In genomic region chr7:29783871-29784551, GRCm38 (mm10) we compare ENCODE assay signal across 8 mouse cellular contexts. TPM values are rescaled to one million over a fixed set of nuclear protein-coding genes. Genes with fewer than 3 reads are reported as not detected.
A peak's percentile ranks its signal among the peaks of the same experiment; 100 is the strongest.
DNase-seq lines count a peak whose midpoint lies in the region; ATAC-seq and TF ChIP-seq lines count a peak whose summit lies in the region.

Zfp30 (plus strand) TSS chr7:29783998.

- peak within 1 kb of the TSS; percentile 87 for H3K9ac ChIP-seq in heart, embryonic 14.5 days (ENCODE audit: low read length)
- peak within 1 kb of the TSS; percentile 76 for H3K9ac ChIP-seq in liver, embryonic 11.5 days (ENCODE audit: low read depth, low read length)
- peak within 1 kb of the TSS; percentile 74 for H3K9ac ChIP-seq in stomach, embryonic 14.5 days (replicated peaks; ENCODE audit: low read depth, low read length)

- peak within 1 kb of the TSS; percentile 76 for H3K4me2 ChIP-seq in heart, embryonic 14.5 days (ENCODE audit: low read length)
- H3K4me2 ChIP-seq in liver, embryonic 11.5 days, result peak within 1 kb of the TSS; percentile 91
- peak within 1 kb of the TSS; percentile 71 for H3K4me2 ChIP-seq in stomach, embryonic 14.5 days (replicated peaks; ENCODE audit: low read depth, low read length)

- under 1% methylated on average over 43 of the region's 45 CpGs for WGBS in heart, embryonic 14.5 days
- WGBS in liver, embryonic 11.5 days, result 1% methylated on average over 45 of the region's 45 CpGs
- under 1% methylated on average over 45 of the region's 45 CpGs for WGBS in stomach, embryonic 14.5 days

- peaks cover 6 to 19% of the 10 kb centered on the region in 2 experiments for H3K4me1 ChIP-seq in heart, embryonic 14.5 days (ENCODE audit: control insufficient read depth in 2 of 2, insufficient read depth in 2 of 2, low read length in 2 of 2)
- 0 out of 2 replicates have a peak, but pooled peaks cover 5% of the 10 kb centered on the region for H3K4me1 ChIP-seq in liver, embryonic 11.5 days (replicated peaks; ENCODE audit: control insufficient read depth, insufficient read depth, low read length)
- peaks cover 8% of the 10 kb centered on the region for H3K4me1 ChIP-seq in stomach, embryonic 14.5 days (ENCODE audit: control insufficient read depth, insufficient read depth, low read length)

- no peaks in the 10 kb centered on the region for H3K9me3 ChIP-seq in heart, embryonic 14.5 days (ENCODE audit: control insufficient read depth, low read length)
- no peaks in the 10 kb centered on the region for H3K9me3 ChIP-seq in liver, embryonic 11.5 days (ENCODE audit: control insufficient read depth, low read length)
- no peaks in the 10 kb centered on the region for H3K9me3 ChIP-seq in stomach, embryonic 14.5 days (ENCODE audit: control insufficient read depth, low read depth, low read length)

- TF ChIP-seq CTCF in brain, embryonic 14.5 days (IDR thresholded peaks at IDR 0.05; ENCODE audit: borderline replicate concordance, extremely low read depth, insufficient read depth, insufficient read length), result no peak

- peaks cover 20% of the 10 kb centered on the region for H3K36me3 ChIP-seq in heart, embryonic 14.5 days (ENCODE audit: control insufficient read depth, insufficient read depth, low read length)
- H3K36me3 ChIP-seq in liver, embryonic 11.5 days (ENCODE audit: control insufficient read depth, insufficient read depth, low read length), result peaks cover under 1% of the 10 kb centered on the region; the same call in 1 of the 2 replicates
- H3K36me3 ChIP-seq in stomach, embryonic 14.5 days (ENCODE audit: control insufficient read depth, insufficient read depth, low read length), result peaks cover 13% of the 10 kb centered on the region

- DNase-seq in CD4-positive, CD25-positive, alpha-beta regulatory T cell, adult 2 months (ENCODE audit: low read depth, low spot score), result peak; percentile 82
- DNase-seq in brain, embryonic 14.5 days (ENCODE audit: low read depth), result peak; percentile 97
- DNase-seq in fibroblast of lung, adult 2 months (ENCODE audit: low read depth), result peak; percentile 72
- DNase-seq in kidney, postnatal 10 days, result peak; percentile 91
- peak; percentile 81 for DNase-seq in liver, embryonic 11.5 days (ENCODE audit: low spot score)
- DNase-seq in natural killer cell, adult 2 months (ENCODE audit: low spot score in 2 of 2), result peak; percentile 41 to 54

- peak within 1 kb of the TSS; percentile 84 to 87 for H3K27ac ChIP-seq in heart, embryonic 14.5 days (replicated peaks in 1 of 2; ENCODE audit: control insufficient read depth in 1 of 2, insufficient read depth in 1 of 2, low read depth in 2 of 2, low read length in 2 of 2)
- 0 out of 2 replicates have a peak within 1 kb of the TSS, but pooled peaks have one; percentile 16 for H3K27ac ChIP-seq in liver, embryonic 11.5 days (ENCODE audit: low read depth, low read length)
- peak within 1 kb of the TSS; percentile 73; the same call in 1 of the 2 replicates for H3K27ac ChIP-seq in stomach, embryonic 14.5 days (ENCODE audit: low read length)

- peak; percentile 64; the same call in 1 of the 2 replicates for TF ChIP-seq POLR2A in brain, embryonic 14.5 days (IDR thresholded peaks at IDR 0.05; ENCODE audit: borderline replicate concordance, extremely low read depth, insufficient read depth, insufficient read length, poor library complexity, severe bottlenecking)

- no peaks in the 10 kb centered on the region for H3K27me3 ChIP-seq in heart, embryonic 14.5 days (ENCODE audit: control insufficient read depth, insufficient read depth, low read length)
- H3K27me3 ChIP-seq in liver, embryonic 11.5 days (replicated peaks; ENCODE audit: control insufficient read depth, insufficient read depth, low read length), result no peaks in the 10 kb centered on the region
- no peaks in the 10 kb centered on the region for H3K27me3 ChIP-seq in stomach, embryonic 14.5 days (ENCODE audit: control insufficient read depth, insufficient read depth, low read length)

- ATAC-seq in heart, embryonic 14.5 days (ENCODE audit: insufficient number of reproducible peaks, insufficient read depth, low FRiP score, low read depth), result peak; percentile 93
- ATAC-seq in liver, embryonic 11.5 days (replicated peaks; ENCODE audit: low FRiP score), result peak; percentile 91
- ATAC-seq in stomach, embryonic 14.5 days (ENCODE audit: insufficient number of reproducible peaks, insufficient read depth, low FRiP score, low read depth), result peak; percentile 97

- H3K4me3 ChIP-seq in heart, embryonic 14.5 days (ENCODE audit: control insufficient read depth in 1 of 2, insufficient read depth in 1 of 2, low read depth in 1 of 2, low read length in 2 of 2), result peak within 1 kb of the TSS; percentile 74 to 88
- H3K4me3 ChIP-seq in liver, embryonic 11.5 days (ENCODE audit: low read depth, low read length), result peak within 1 kb of the TSS; percentile 81
- H3K4me3 ChIP-seq in stomach, embryonic 14.5 days (ENCODE audit: low read depth, low read length), result peak within 1 kb of the TSS; percentile 75

RNA-seq across cellular contexts. Expression of gene Zfp30, which starts in this region (rescaled TPM):
- polyA plus RNA-seq in brain, embryonic 14.5 days (2012; rRNA removed), result 11.9 and 12.9 TPM in 2 replicates
- polyA plus RNA-seq in heart, embryonic 14.5 days (2014; fragmentation: Nextera tagmentation; extraction: Ambion mirVana), result 6.5 and 6.6 TPM in 2 replicates
- 2.4 and 3.0 TPM in 2 replicates for polyA plus RNA-seq in liver, embryonic 11.5 days (2014; fragmentation: Nextera tagmentation; extraction: Ambion mirVana)
- polyA plus RNA-seq in stomach, embryonic 14.5 days (2014; fragmentation: Nextera tagmentation; extraction: Ambion mirVana), result 8.6 and 10.2 TPM in 2 replicates

Comparison
In these comparisons a context has a peak if more than half of its experiments do, and no peak if none do; other contexts are left out.
1. Peak in every context shown above with its lines: DNase-seq, ATAC-seq, H3K4me3 ChIP-seq and H3K27ac ChIP-seq.
2. H3K27ac ChIP-seq: peak in every context shown above with its lines; median percentile 86 in heart, embryonic 14.5 days; 73 in stomach, embryonic 14.5 days; 16 in liver, embryonic 11.5 days.